Mouse (Mus musculus) forebrain, embryonic 14.5 days (tissue): ENCODE data around the gene Bmp2k. TPM values are rescaled to one million over a fixed set of nuclear protein-coding genes. Genes with fewer than 3 reads are reported as not detected.

Experiments
- ATAC-seq: fragments of 200-750 bp; cut with Nextera tagmentation; 2 replicates; pipeline ENCODE4 v1.8.0; 2017; ENCODE audit warnings: mild to moderate bottlenecking, moderate library complexity
- DNase-seq: peaks from one replicate; pipeline ENCODE4 v3.0.0-alpha.2; 2015; ENCODE audit warnings: low spot score
- H3K27ac ChIP-seq: fragments of 300-500 bp; sonication (generic); 2 replicates; pipeline ENCODE4 v1.5.1; 2014; ENCODE audit warnings: low read depth, mild to moderate bottlenecking, control low read depth, low read length, moderate library complexity
- H3K27me3 ChIP-seq: fragments of 300-500 bp; sonication (generic); replicated peaks from 2 replicates; pipeline ENCODE4 v1.6.1; 2014; ENCODE audit warnings: low read length, control low read depth, mixed read lengths; ENCODE audit not compliant: control insufficient read depth, insufficient read depth
- H3K36me3 ChIP-seq: fragments of 300-500 bp; sonication (generic); 2 replicates; pipeline ENCODE4 v1.6.1; 2014; ENCODE audit warnings: low read length, control low read depth; ENCODE audit not compliant: control insufficient read depth, insufficient read depth
- H3K4me1 ChIP-seq: fragments of 300-500 bp; sonication (generic); 2 replicates; pipeline ENCODE4 v1.6.1; 2014; ENCODE audit warnings: antibody characterized with exemption, low read length, control low read depth; ENCODE audit not compliant: control insufficient read depth, insufficient read depth
- H3K4me2 ChIP-seq: fragments of 300-500 bp; sonication (generic); 2 replicates; pipeline ENCODE4 v1.6.1; 2014; ENCODE audit warnings: mild to moderate bottlenecking, control low read depth, low read length
- H3K4me3 ChIP-seq: fragments of 300-500 bp; sonication (generic); 2 replicates; pipeline ENCODE4 v1.5.1; 2014; ENCODE audit warnings: low read depth, low read length, control low read depth
- H3K9ac ChIP-seq: fragments of 300-500 bp; sonication (generic); 2 replicates; pipeline ENCODE4 v1.6.1; 2014; ENCODE audit warnings: mild to moderate bottlenecking, low read length, control low read depth, moderate library complexity
- H3K9me3 ChIP-seq: fragments of 300-500 bp; sonication (generic); replicated peaks from 2 replicates; pipeline ENCODE4 v1.6.1; 2016; ENCODE audit warnings: low read length, control low read depth, mixed read lengths; ENCODE audit not compliant: control insufficient read depth
- WGBS: fragments of 180-500 bp; shearing (Covaris S2); extraction: QIAGEN DNeasy Blood & Tissue Kit; methylation state at CpG from one replicate; pipeline ENCODE4 v1.1.7; 2014; 5-methylcytosine and 5-hydroxymethylcytosine counted together
- polyA plus RNA-seq: library from polyadenylated mRNA; unstranded; fragments of >200 nt; fragmentation: Nextera tagmentation; extraction: Ambion mirVana; gene quantifications from 2 replicates; pipeline ENCODE4 v1.2.1, GENCODE M21; 2014

The Bmp2k gene
- polyA plus RNA-seq, 1 experiment from 2014 or later: 7.1 TPM

DNA sequence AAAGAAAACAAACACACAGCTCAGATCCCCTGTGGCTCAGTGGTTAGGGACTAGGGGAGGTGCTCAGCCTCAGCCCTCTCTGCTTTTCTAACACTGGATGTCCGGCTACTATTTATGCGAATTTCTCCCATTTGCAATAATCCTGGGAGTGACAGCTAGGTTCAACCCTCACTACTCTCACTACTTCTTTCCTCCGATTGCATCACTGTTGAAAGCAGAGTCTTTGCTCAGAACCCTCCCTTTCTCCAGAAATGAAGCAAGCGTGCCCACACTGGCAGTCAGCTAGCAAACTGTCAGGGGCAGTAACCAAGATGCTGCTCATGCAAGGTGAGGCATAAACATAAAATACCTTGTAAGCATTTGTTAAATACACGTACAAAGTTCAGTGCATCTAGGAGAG lies 110.8 kb downstream of the Bmp2k start:
- Histone ChIP-seq H3K27me3 (no peaks in the 10 kb centered on the region), H3K4me2 (no peak overlapping the region), H3K9me3 (no peaks in the 10 kb centered on the region), H3K27ac (no peak overlapping the region), H3K4me1 (peaks cover 16% of the 10 kb centered on the region), H3K4me3 (no peak overlapping the region), H3K9ac (no peak overlapping the region), H3K36me3 (peaks cover 26% of the 10 kb centered on the region)
- ATAC-seq (no peak), DNase-seq (no peak)
- WGBS: 91% methylated on average over 5 of the region's 5 CpGs

DNA sequence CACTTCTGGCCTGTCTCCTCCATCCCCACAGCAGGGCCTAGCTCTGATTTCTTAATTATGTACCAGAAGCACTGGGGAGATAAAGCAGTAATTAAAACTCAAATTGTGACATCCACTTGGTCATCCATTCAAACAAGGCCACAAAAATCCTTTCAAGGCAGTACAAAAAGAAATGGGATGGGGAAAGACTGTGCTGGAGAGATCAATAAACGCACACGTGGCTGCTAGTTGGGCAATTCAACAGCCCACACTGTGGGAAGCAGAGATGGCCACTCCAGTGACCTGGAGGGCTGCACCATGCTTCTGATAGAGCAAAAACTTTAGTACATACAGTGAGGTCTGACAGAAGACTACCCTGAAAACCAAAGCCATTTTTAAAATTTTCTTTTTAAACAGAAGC lies 112.6 kb downstream of the Bmp2k start:
- peaks cover 20% of the 10 kb centered on the region for H3K36me3 ChIP-seq
- WGBS: 22% methylated on average over 2 of the region's 2 CpGs
- peaks cover 16% of the 10 kb centered on the region for H3K4me1 ChIP-seq
- no peaks in the 10 kb centered on the region for H3K9me3 ChIP-seq
- peak overlapping the region; percentile 81; the same call in 1 of the 2 replicates for H3K9ac ChIP-seq
- peak overlapping the region; percentile 70 for H3K4me3 ChIP-seq
- peak overlapping the region; percentile 57 for H3K4me2 ChIP-seq
- DNase-seq: no peak
- no peak overlapping the region for H3K27ac ChIP-seq
- H3K27me3 ChIP-seq: no peaks in the 10 kb centered on the region
- ATAC-seq: no peak

DNA sequence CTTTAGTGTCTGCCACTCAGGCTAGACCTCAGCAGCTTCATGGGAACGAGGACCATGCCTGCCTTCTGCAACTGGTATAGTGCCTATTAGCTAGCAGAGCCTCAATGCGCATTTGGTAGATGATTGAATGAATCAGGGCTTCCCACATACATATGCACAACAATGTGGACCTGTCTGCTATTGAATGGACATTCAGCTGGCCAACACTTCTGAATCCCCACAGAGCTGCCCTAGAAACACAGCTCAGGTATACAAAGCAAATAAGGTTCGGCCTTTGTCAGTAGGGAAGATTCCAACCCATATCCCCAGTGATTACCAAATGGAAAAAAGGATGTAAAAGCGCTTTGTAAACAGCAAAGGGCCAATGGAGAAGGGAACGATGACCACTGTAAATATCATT lies 113.2 kb downstream of the Bmp2k start:
- ATAC-seq (peak; percentile 1; the same call in 1 of the 2 replicates), DNase-seq (peak; percentile 30)
- peak overlapping the region; percentile 57 for H3K4me2 ChIP-seq
- H3K9ac ChIP-seq: peak overlapping the region; percentile 81
- peak overlapping the region; percentile 70 for H3K4me3 ChIP-seq
- H3K4me1 ChIP-seq: peaks cover 16% of the 10 kb centered on the region
- H3K9me3 ChIP-seq: no peaks in the 10 kb centered on the region
- WGBS: 10% methylated on average over 5 of the region's 5 CpGs
- H3K27ac ChIP-seq: no peak overlapping the region; the same call in 1 of the 2 replicates
- peaks cover 18% of the 10 kb centered on the region for H3K36me3 ChIP-seq
- no peaks in the 10 kb centered on the region for H3K27me3 ChIP-seq

DNA sequence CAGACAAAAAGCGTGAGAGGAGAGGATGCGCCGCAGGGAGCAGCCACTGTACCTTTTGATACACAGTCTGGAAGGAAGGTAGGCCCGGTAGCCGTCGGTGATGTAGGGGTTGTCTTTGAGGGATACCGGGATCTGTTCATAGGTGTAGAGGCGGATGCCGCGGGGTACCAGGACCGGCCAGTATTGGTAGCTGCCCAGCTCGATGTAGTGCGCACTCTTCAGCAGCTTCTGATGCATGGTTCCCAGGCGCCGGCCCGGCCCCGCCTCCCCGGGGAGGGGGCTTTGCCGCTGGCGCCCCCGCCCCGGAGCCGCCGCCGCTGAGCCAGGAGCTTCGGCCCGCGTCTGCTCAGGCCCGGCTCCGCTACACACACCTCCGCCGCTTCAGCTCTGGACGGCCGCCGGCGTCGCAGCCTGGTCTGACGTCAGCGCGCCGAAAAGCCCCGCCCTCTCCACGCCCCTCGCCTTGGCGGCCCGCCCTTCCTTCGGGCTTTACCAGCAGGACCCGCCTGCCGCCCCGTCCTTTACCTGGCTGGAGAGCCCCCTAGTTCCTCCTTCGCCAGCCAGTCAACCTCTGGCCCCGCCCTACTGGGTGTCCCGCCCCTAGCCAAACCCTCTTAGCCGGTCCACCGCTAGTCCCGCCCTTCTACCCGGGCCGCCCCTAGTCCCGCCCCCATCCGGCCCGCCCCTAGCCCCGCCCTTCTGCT lies 113.9 kb downstream of the Bmp2k start, which contains the start of gene Paqr3:
Gene Paqr3, minus strand, starts transcription at position 390 of the 704 bp plus-strand sequence.
- Histone ChIP-seq H3K4me3 (peak within 1 kb of the TSS; percentile 70), H3K4me2 (peak within 1 kb of the TSS; percentile 57), H3K36me3 (peaks cover 11% of the 10 kb centered on the region), H3K4me1 (peaks cover 16% of the 10 kb centered on the region), H3K27me3 (no peaks in the 10 kb centered on the region), H3K27ac (peak within 1 kb of the TSS; percentile 63), H3K9me3 (no peaks in the 10 kb centered on the region), H3K9ac (peak within 1 kb of the TSS; percentile 81)
- WGBS: under 1% methylated on average over 49 of the region's 62 CpGs
- peak; percentile 98 for ATAC-seq
- DNase-seq: peak; percentile 93

DNA sequence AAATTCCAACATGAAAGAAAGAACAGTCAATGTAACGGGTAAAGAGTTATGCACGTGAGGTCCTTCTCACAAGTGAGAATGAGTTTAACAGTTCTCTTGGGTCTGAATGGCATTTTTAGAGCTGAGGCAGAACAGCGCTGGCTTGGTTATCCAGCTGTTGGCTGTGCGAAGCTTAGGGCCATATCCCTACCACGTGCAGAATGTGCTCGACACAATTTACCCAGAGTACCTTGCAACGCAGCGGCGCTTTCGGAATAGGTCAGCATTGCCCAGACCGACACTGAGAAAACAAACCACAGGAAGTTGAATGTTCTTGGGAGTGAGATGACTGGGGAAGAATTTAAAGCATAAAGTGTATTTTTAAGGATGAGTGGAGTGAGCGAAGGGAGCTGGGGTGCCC lies 127.5 kb downstream of the Bmp2k start:
- H3K9me3 ChIP-seq: no peaks in the 10 kb centered on the region
- no peak overlapping the region for H3K9ac ChIP-seq
- no peak overlapping the region for H3K4me2 ChIP-seq
- H3K27me3 ChIP-seq: no peaks in the 10 kb centered on the region
- DNase-seq (no peak), ATAC-seq (no peak)
- 91% methylated on average over 12 of the region's 12 CpGs for WGBS
- H3K27ac ChIP-seq: no peak overlapping the region
- no peak overlapping the region for H3K4me3 ChIP-seq
- H3K4me1 ChIP-seq: no peaks in the 10 kb centered on the region
- H3K36me3 ChIP-seq: no peaks in the 10 kb centered on the region

DNA sequence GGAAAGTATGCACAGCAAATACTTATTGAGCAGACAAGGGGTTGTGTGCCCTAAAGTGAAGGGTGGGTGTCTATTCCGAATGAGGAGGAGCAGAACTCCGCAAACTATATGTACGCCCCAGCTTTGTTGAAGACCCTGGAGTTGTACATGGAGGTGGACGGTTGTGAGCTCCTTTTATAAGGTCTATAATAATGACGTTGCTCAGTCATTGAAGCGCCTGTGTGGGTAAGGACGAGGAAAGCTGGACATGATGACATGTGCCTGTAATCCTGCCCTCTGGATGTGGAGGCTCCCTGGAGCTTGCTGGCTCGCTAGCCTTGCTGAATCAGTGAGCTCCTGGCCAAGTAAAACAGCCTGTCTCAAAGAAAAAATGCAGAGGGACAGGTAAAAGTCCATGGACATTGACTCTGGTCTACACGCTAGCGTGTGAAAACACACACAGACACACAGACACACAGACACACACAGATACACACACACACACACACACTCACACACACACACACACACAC lies 128.0 kb downstream of the Bmp2k start:
- Histone ChIP-seq H3K9ac (no peak overlapping the region), H3K27me3 (no peaks in the 10 kb centered on the region), H3K4me2 (no peak overlapping the region), H3K4me1 (no peaks in the 10 kb centered on the region), H3K27ac (no peak overlapping the region), H3K9me3 (no peaks in the 10 kb centered on the region), H3K4me3 (no peak overlapping the region), H3K36me3 (no peaks in the 10 kb centered on the region)
- ATAC-seq (no peak), DNase-seq (no peak)
- 75% methylated on average over 10 of the region's 10 CpGs for WGBS

DNA sequence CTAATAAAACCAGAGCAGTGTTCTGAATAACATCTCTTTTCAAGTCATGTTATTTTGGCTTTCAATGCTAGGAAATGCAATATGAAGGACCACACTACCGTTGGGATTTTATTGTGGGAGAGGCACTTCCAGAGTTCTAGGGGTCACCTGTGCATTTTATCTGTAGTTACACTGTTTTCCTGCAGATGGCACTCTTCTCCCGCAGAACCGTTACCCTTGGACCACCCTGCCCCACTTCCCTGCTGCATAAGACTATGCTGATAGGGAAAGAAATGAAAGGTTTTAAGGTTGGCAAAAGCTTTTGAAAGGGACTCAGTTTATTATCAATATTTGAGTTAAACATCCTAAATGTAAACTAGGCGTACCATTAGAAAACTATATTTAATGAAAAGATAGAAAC lies 128.5 kb downstream of the Bmp2k start:
- Histone ChIP-seq H3K4me3 (no peak overlapping the region), H3K27me3 (no peaks in the 10 kb centered on the region), H3K4me2 (no peak overlapping the region), H3K36me3 (no peaks in the 10 kb centered on the region), H3K27ac (no peak overlapping the region), H3K9ac (no peak overlapping the region), H3K4me1 (no peaks in the 10 kb centered on the region), H3K9me3 (no peaks in the 10 kb centered on the region)
- WGBS: 15% methylated on average over 4 of the region's 4 CpGs
- peak; percentile 79 for ATAC-seq
- DNase-seq: peak; percentile 80

DNA sequence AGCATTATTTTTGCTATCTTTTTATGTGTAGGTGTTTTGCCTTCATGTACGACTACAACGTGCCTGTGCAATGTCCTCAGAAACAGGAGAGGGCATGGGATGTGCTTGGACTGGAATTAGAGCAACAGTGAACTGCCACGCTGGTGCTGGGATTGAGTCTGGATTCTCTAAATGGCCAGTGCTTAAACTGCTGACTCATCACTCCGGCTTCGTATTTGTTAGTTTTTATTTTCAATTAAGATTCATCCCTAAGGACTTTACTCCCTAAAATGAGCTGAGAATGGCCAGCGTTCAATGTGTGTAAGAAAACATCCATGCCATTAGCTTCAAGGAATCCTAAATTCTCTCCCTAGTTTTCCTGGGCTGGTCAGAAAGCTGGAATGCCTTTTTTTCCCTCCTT lies 129.8 kb downstream of the Bmp2k start:
- WGBS: 88% methylated on average over 6 of the region's 6 CpGs
- H3K36me3 ChIP-seq: no peaks in the 10 kb centered on the region

More for the DNA sequence above, 129.8 kb downstream of the Bmp2k start:
- Histone ChIP-seq H3K4me2 (no peak overlapping the region), H3K9ac (no peak overlapping the region), H3K4me3 (no peak overlapping the region), H3K27ac (no peak overlapping the region), H3K27me3 (no peaks in the 10 kb centered on the region), H3K9me3 (no peaks in the 10 kb centered on the region), H3K4me1 (no peaks in the 10 kb centered on the region)
- ATAC-seq (no peak), DNase-seq (no peak)
